Mouse (Mus musculus) brown adipose tissue, adult 24 weeks (tissue): ENCODE measurements around the gene Itgb2. TPM values are rescaled to one million over a fixed set of nuclear protein-coding genes. Genes with fewer than 3 reads are reported as not detected.
A peak's percentile ranks its signal among the peaks of the same experiment; 100 is the strongest.

Experiments
- H3K27ac ChIP-seq: fragments of 200-500 bp; replicated peaks from 2 replicates; pipeline ENCODE4 v1.5.1; 2012; ENCODE audit warnings: low read depth, mild to moderate bottlenecking, low read length
- H3K4me1 ChIP-seq: fragments of 200-500 bp; 2 replicates; pipeline ENCODE4 v1.6.1; 2012; ENCODE audit warnings: low read length, mixed read lengths; ENCODE audit not compliant: control insufficient read depth, insufficient read depth, insufficient read length
- H3K4me3 ChIP-seq: fragments of 200-500 bp; 2 replicates; pipeline ENCODE4 v1.5.1; 2012; ENCODE audit warnings: low read depth, mild to moderate bottlenecking, low read length, moderate library complexity; ENCODE audit not compliant: insufficient read depth
- polyA plus RNA-seq: library from polyadenylated mRNA; stranded (reverse); fragments of >200 nt; gene quantifications from 2 replicates; pipeline ENCODE4 v1.2.4, GENCODE M21; 2012; ENCODE audit not compliant: missing spikeins, insufficient read depth, insufficient read length

Gene Itgb2
- polyA plus RNA-seq, 1 experiment = 4.4 TPM

GRCm38 (mm10) chr10:77508744-77509143 is 21.3 kb upstream of the Itgb2 start:
- no peak overlapping the region for H3K27ac ChIP-seq
- H3K4me1 ChIP-seq = peaks cover 8% of the 10 kb centered on the region; the same call in 1 of the 2 replicates
- H3K4me3 ChIP-seq = no peak overlapping the region

- no peak overlapping the region for H3K27ac ChIP-seq
- peaks cover 8% of the 10 kb centered on the region; the same call in 1 of the 2 replicates for H3K4me1 ChIP-seq
- H3K4me3 ChIP-seq = no peak overlapping the region
These were observed 20.5 kb upstream of the Itgb2 start for GRCm38 (mm10) chr10:77509403-77510187.

- H3K4me3 ChIP-seq = no peak overlapping the region
- peaks cover 13% of the 10 kb centered on the region for H3K4me1 ChIP-seq
- no peak overlapping the region for H3K27ac ChIP-seq
These were observed 19.6 kb upstream of the Itgb2 start for GRCm38 (mm10) chr10:77510225-77510982.

- peaks cover 8% of the 10 kb centered on the region for H3K4me1 ChIP-seq
- H3K4me3 ChIP-seq = peak within 1 kb of the TSS; percentile 79
- H3K27ac ChIP-seq = peak within 1 kb of the TSS; percentile 74
These were observed 14.4 kb upstream of the Itgb2 start, which contains the start of gene Fam207a for GRCm38 (mm10) chr10:77515385-77516348. TSS of gene Fam207a (minus strand) at chr10:77515785.

- H3K27ac ChIP-seq = peak overlapping the region; percentile 74; the same call in 1 of the 2 replicates
- H3K4me1 ChIP-seq = peaks cover 8% of the 10 kb centered on the region
- peak overlapping the region; percentile 79 for H3K4me3 ChIP-seq
These were observed 13.6 kb upstream of the Itgb2 start for GRCm38 (mm10) chr10:77516379-77516951.

- no peak overlapping the region for H3K4me3 ChIP-seq
- H3K4me1 ChIP-seq = peaks cover 8% of the 10 kb centered on the region
- H3K27ac ChIP-seq = no peak overlapping the region
These were observed 12.9 kb upstream of the Itgb2 start for GRCm38 (mm10) chr10:77517066-77517620.

- no peak overlapping the region for H3K27ac ChIP-seq
- no peak overlapping the region for H3K4me3 ChIP-seq
- H3K4me1 ChIP-seq = peaks cover 8% of the 10 kb centered on the region
These were observed 12.3 kb upstream of the Itgb2 start for GRCm38 (mm10) chr10:77517801-77518200.

GRCm38 (mm10) chr10:77519191-77519590 is 10.9 kb upstream of the Itgb2 start:
- Histone ChIP-seq H3K27ac (no peak overlapping the region), H3K4me1 (peaks cover 8% of the 10 kb centered on the region), H3K4me3 (no peak overlapping the region)

GRCm38 (mm10) chr10:77520497-77520896 is 9.6 kb upstream of the Itgb2 start:
- no peak overlapping the region for H3K27ac ChIP-seq
- peaks cover 3% of the 10 kb centered on the region for H3K4me1 ChIP-seq
- H3K4me3 ChIP-seq = no peak overlapping the region

GRCm38 (mm10) chr10:77522021-77522731 is 7.9 kb upstream of the Itgb2 start:
- H3K27ac ChIP-seq = peak overlapping the region; percentile 10; the same call in 1 of the 2 replicates
- no peaks in the 10 kb centered on the region for H3K4me1 ChIP-seq
- H3K4me3 ChIP-seq = peak overlapping the region; percentile 27; the same call in 1 of the 2 replicates

- H3K4me1 ChIP-seq = no peaks in the 10 kb centered on the region
- no peak overlapping the region for H3K27ac ChIP-seq
- H3K4me3 ChIP-seq = no peak overlapping the region
These were observed 7.3 kb upstream of the Itgb2 start for GRCm38 (mm10) chr10:77522746-77523145.

GRCm38 (mm10) chr10:77523321-77523720 is 6.7 kb upstream of the Itgb2 start:
- 0 out of 2 replicates have a peak overlapping the region, but pooled peaks have one; percentile 5 for H3K27ac ChIP-seq
- no peaks in the 10 kb centered on the region for H3K4me1 ChIP-seq
- H3K4me3 ChIP-seq = no peak overlapping the region

GRCm38 (mm10) chr10:77526488-77526887 is 3.6 kb upstream of the Itgb2 start:
- Histone ChIP-seq H3K4me1 (no peaks in the 10 kb centered on the region), H3K27ac (no peak overlapping the region), H3K4me3 (no peak overlapping the region)
